Mouse (Mus musculus): ENCODE measurements around the gene Dock3. TPM values are rescaled to one million over a fixed set of nuclear protein-coding genes. Genes with fewer than 3 reads are reported as not detected.
A peak's percentile ranks its signal among the peaks of the same experiment; 100 is the strongest.
"Not testable (repeated sequence)": the region's sequence is repeated elsewhere in the genome, so short reads cannot be mapped to it uniquely, and the experiment has no call there.

Gene Dock3
- polyA plus RNA-seq, 1 experiment from 2014 or later: 23.4 TPM

GRCm38 (mm10) chr9:107252164-107252563 is 20.5 kb upstream of the Dock3 start:
- 13% methylated on average over 5 of the region's 5 CpGs for WGBS
- H3K9ac ChIP-seq: no peak overlapping the region
- peak; percentile 66 for ATAC-seq (ENCODE audit: low FRiP score)
- H3K9me3 ChIP-seq: no peaks in the 10 kb centered on the region
- H3K27ac ChIP-seq: peak overlapping the region; percentile 82
- no peaks in the 10 kb centered on the region for H3K27me3 ChIP-seq
- peaks cover 39% of the 10 kb centered on the region for H3K4me1 ChIP-seq (replicated peaks)
- no peak overlapping the region for H3K4me3 ChIP-seq
- 0 out of 2 replicates have a peak overlapping the region, but pooled peaks have one; percentile 13 for H3K4me2 ChIP-seq
- H3K36me3 ChIP-seq: no peaks in the 10 kb centered on the region

GRCm38 (mm10) chr9:107250416-107251337 is 19.0 kb upstream of the Dock3 start:
- H3K4me3 ChIP-seq: no peak overlapping the region
- H3K4me2 ChIP-seq: no peak overlapping the region
- H3K27ac ChIP-seq: no peak overlapping the region
- no peak overlapping the region for H3K9ac ChIP-seq
- ATAC-seq (ENCODE audit: low FRiP score): no peak
- no peaks in the 10 kb centered on the region for H3K9me3 ChIP-seq
- no peaks in the 10 kb centered on the region for H3K27me3 ChIP-seq
- 83% methylated on average over 14 of the region's 14 CpGs for WGBS
- peaks cover 33% of the 10 kb centered on the region for H3K4me1 ChIP-seq (replicated peaks)
- no peaks in the 10 kb centered on the region for H3K36me3 ChIP-seq

GRCm38 (mm10) chr9:107249154-107249553 is 17.4 kb upstream of the Dock3 start:
- Histone ChIP-seq H3K4me3 (no peak overlapping the region), H3K27me3 (no peaks in the 10 kb centered on the region), H3K9me3 (no peaks in the 10 kb centered on the region), H3K27ac (no peak overlapping the region), H3K9ac (no peak overlapping the region), H3K4me1 (replicated peaks) (peaks cover 18% of the 10 kb centered on the region), H3K4me2 (no peak overlapping the region), H3K36me3 (no peaks in the 10 kb centered on the region)
- WGBS: 80% methylated on average over 6 of the region's 6 CpGs
- ATAC-seq (ENCODE audit: low FRiP score): no peak

GRCm38 (mm10) chr9:107246170-107246569 is 14.5 kb upstream of the Dock3 start:
- Histone ChIP-seq H3K27ac (no peak overlapping the region), H3K4me1 (replicated peaks) (no peaks in the 10 kb centered on the region), H3K27me3 (no peaks in the 10 kb centered on the region), H3K4me3 (no peak overlapping the region), H3K9ac (no peak overlapping the region), H3K9me3 (no peaks in the 10 kb centered on the region), H3K36me3 (no peaks in the 10 kb centered on the region), H3K4me2 (no peak overlapping the region)
- ATAC-seq (ENCODE audit: low FRiP score): no peak
- WGBS: 66% methylated on average over 4 of the region's 4 CpGs

- no peaks in the 10 kb centered on the region for H3K4me1 ChIP-seq (replicated peaks)
- no peak overlapping the region for H3K4me3 ChIP-seq
- no peak overlapping the region for H3K27ac ChIP-seq
- H3K36me3 ChIP-seq: no peaks in the 10 kb centered on the region
- H3K27me3 ChIP-seq: no peaks in the 10 kb centered on the region
- H3K4me2 ChIP-seq: no peak overlapping the region
- WGBS: 80% methylated on average over 4 of the region's 4 CpGs
- ATAC-seq (ENCODE audit: low FRiP score): no peak
- no peak overlapping the region for H3K9ac ChIP-seq
- H3K9me3 ChIP-seq: no peaks in the 10 kb centered on the region
These were observed 13.6 kb upstream of the Dock3 start for GRCm38 (mm10) chr9:107245311-107245710.

GRCm38 (mm10) chr9:107236151-107236550 is 4.4 kb upstream of the Dock3 start:
- Histone ChIP-seq H3K4me3 (no peak overlapping the region), H3K4me2 (no peak overlapping the region), H3K27ac (no peak overlapping the region), H3K36me3 (no peaks in the 10 kb centered on the region), H3K27me3 (peaks cover 52% of the 10 kb centered on the region), H3K9ac (no peak overlapping the region), H3K9me3 (no peaks in the 10 kb centered on the region), H3K4me1 (replicated peaks) (peaks cover 7% of the 10 kb centered on the region)
- no peak for ATAC-seq (ENCODE audit: low FRiP score)
- 74% methylated on average over 5 of the region's 5 CpGs for WGBS

- Histone ChIP-seq H3K4me1 (replicated peaks) (peaks cover 8% of the 10 kb centered on the region), H3K9ac (no peak overlapping the region), H3K9me3 (no peaks in the 10 kb centered on the region), H3K36me3 (no peaks in the 10 kb centered on the region), H3K27me3 (peaks cover 52% of the 10 kb centered on the region), H3K27ac (no peak overlapping the region), H3K4me2 (no peak overlapping the region), H3K4me3 (no peak overlapping the region)
- WGBS: 67% methylated on average over 5 of the region's 5 CpGs
- no peak for ATAC-seq (ENCODE audit: low FRiP score)
These were observed 3.6 kb upstream of the Dock3 start for GRCm38 (mm10) chr9:107235261-107235660.

GRCm38 (mm10) chr9:107232140-107232539 is 431 bp upstream of the Dock3 start:
- Histone ChIP-seq H3K9ac (peak overlapping the region; percentile 96), H3K4me1 (replicated peaks) (peaks cover 15% of the 10 kb centered on the region), H3K27ac (peak overlapping the region; percentile 97), H3K4me2 (peak overlapping the region; percentile 68), H3K27me3 (peaks cover 45% of the 10 kb centered on the region), H3K4me3 (peak overlapping the region; percentile 91), H3K36me3 (no peaks in the 10 kb centered on the region), H3K9me3 (no peaks in the 10 kb centered on the region)
- peak; percentile 50; the same call in 1 of the 2 replicates for ATAC-seq (ENCODE audit: low FRiP score)
- 26% methylated on average over 9 of the region's 9 CpGs for WGBS

- Histone ChIP-seq H3K36me3 (no peaks in the 10 kb centered on the region), H3K4me3 (peak overlapping the region; percentile 91), H3K9me3 (no peaks in the 10 kb centered on the region), H3K27ac (peak overlapping the region; percentile 97), H3K4me1 (replicated peaks) (peaks cover 15% of the 10 kb centered on the region), H3K9ac (peak overlapping the region; percentile 96), H3K27me3 (peaks cover 38% of the 10 kb centered on the region), H3K4me2 (peak overlapping the region; percentile 68)
- 1% methylated on average over 41 of the region's 50 CpGs for WGBS
- ATAC-seq (ENCODE audit: low FRiP score): peak; percentile 90
These were observed 644 bp downstream of the Dock3 start for GRCm38 (mm10) chr9:107230991-107231538.

GRCm38 (mm10) chr9:107224597-107224996 is 7.1 kb downstream of the Dock3 start:
- no peak for ATAC-seq (ENCODE audit: low FRiP score)
- H3K4me3 ChIP-seq: no peak overlapping the region
- no peak overlapping the region for H3K9ac ChIP-seq
- peaks cover under 1% of the 10 kb centered on the region; the same call in 1 of the 2 replicates for H3K4me1 ChIP-seq (replicated peaks)
- WGBS: 79% methylated on average over 1 of the region's 1 CpGs
- H3K27ac ChIP-seq: no peak overlapping the region
- H3K9me3 ChIP-seq: no peaks in the 10 kb centered on the region
- no peak overlapping the region for H3K4me2 ChIP-seq
- H3K27me3 ChIP-seq: no peaks in the 10 kb centered on the region
- no peaks in the 10 kb centered on the region for H3K36me3 ChIP-seq

- H3K9me3 ChIP-seq; H3K9ac ChIP-seq; H3K36me3 ChIP-seq; H3K4me1 ChIP-seq (replicated peaks); H3K4me3 ChIP-seq; ATAC-seq (ENCODE audit: low FRiP score); H3K4me2 ChIP-seq; H3K27ac ChIP-seq; H3K27me3 ChIP-seq: not testable (repeated sequence)
- 96% methylated on average over 1 of the region's 1 CpGs for whole genome bisulfite sequencing
These were observed 56.9 kb downstream of the Dock3 start for GRCm38 (mm10) chr9:107174831-107175230.

GRCm38 (mm10) chr9:107165792-107166191 is 65.9 kb downstream of the Dock3 start:
- ATAC-seq (ENCODE audit: low FRiP score): no peak

More at GRCm38 (mm10) chr9:107165792-107166191, 65.9 kb downstream of the Dock3 start:
- H3K4me1 ChIP-seq (replicated peaks): no peaks in the 10 kb centered on the region
- H3K4me3 ChIP-seq: no peak overlapping the region
- 0 out of 2 replicates have a peak, but pooled peaks cover 5% of the 10 kb centered on the region for H3K36me3 ChIP-seq
- 97% methylated on average over 4 of the region's 4 CpGs for WGBS
- H3K27ac ChIP-seq: no peak overlapping the region
- no peak overlapping the region for H3K4me2 ChIP-seq
- H3K9ac ChIP-seq: no peak overlapping the region
- H3K27me3 ChIP-seq: no peaks in the 10 kb centered on the region
- H3K9me3 ChIP-seq: no peaks in the 10 kb centered on the region
